Mouse (Mus musculus): ENCODE results near the gene Arsg. TPM values are rescaled to one million over a fixed set of nuclear protein-coding genes. Genes with fewer than 3 reads are reported as not detected.

Gene Arsg
- polyA plus RNA-seq, 1 experiment from 2014 or later = 4.1 TPM

- H3K36me3 ChIP-seq (ENCODE audit: control insufficient read depth, insufficient read depth, low read length) = peaks cover 10% of the 10 kb centered on the region; the same call in 1 of the 2 replicates
- H3K27ac ChIP-seq (ENCODE audit: low read length) = no peak overlapping the region
- no peaks in the 10 kb centered on the region for H3K9me3 ChIP-seq (replicated peaks; ENCODE audit: control insufficient read depth, low read length)
- no peak for ATAC-seq (ENCODE audit: insufficient read depth, low FRiP score)
- H3K27me3 ChIP-seq (ENCODE audit: control insufficient read depth, insufficient read depth, low read length) = no peaks in the 10 kb centered on the region
- no peak overlapping the region for H3K9ac ChIP-seq (ENCODE audit: low read length)
- WGBS = 73% methylated on average over 3 of the region's 3 CpGs
- peaks cover 21% of the 10 kb centered on the region for H3K4me1 ChIP-seq (ENCODE audit: control insufficient read depth, insufficient read depth, low read length)
- H3K4me2 ChIP-seq (ENCODE audit: low read depth, low read length) = no peak overlapping the region
- H3K4me3 ChIP-seq (replicated peaks; ENCODE audit: low read length) = no peak overlapping the region
Measured at GRCm38 (mm10) chr11:109578536-109578935, 105.4 kb downstream of the Arsg start.

GRCm38 (mm10) chr11:109579999-109580398 lies 106.8 kb downstream of the Arsg start:
- H3K9ac ChIP-seq (ENCODE audit: low read length) = no peak overlapping the region
- 89% methylated on average over 9 of the region's 9 CpGs for WGBS
- no peak overlapping the region for H3K4me2 ChIP-seq (ENCODE audit: low read depth, low read length)
- H3K27ac ChIP-seq (ENCODE audit: low read length) = no peak overlapping the region
- no peaks in the 10 kb centered on the region for H3K27me3 ChIP-seq (ENCODE audit: control insufficient read depth, insufficient read depth, low read length)
- H3K9me3 ChIP-seq (replicated peaks; ENCODE audit: control insufficient read depth, low read length) = no peaks in the 10 kb centered on the region
- ATAC-seq (ENCODE audit: insufficient read depth, low FRiP score) = no peak
- H3K4me1 ChIP-seq (ENCODE audit: control insufficient read depth, insufficient read depth, low read length) = peaks cover 11% of the 10 kb centered on the region; the same call in 1 of the 2 replicates
- H3K36me3 ChIP-seq (ENCODE audit: control insufficient read depth, insufficient read depth, low read length) = peaks cover 10% of the 10 kb centered on the region; the same call in 1 of the 2 replicates
- no peak overlapping the region for H3K4me3 ChIP-seq (replicated peaks; ENCODE audit: low read length)

GRCm38 (mm10) chr11:109583986-109584385 lies 110.8 kb downstream of the Arsg start:
- WGBS = 60% methylated on average over 14 of the region's 14 CpGs
- Histone ChIP-seq H3K27ac (ENCODE audit: low read length) (no peak overlapping the region), H3K9ac (ENCODE audit: low read length) (0 out of 2 replicates have a peak overlapping the region, but pooled peaks have one; percentile 29), H3K9me3 (replicated peaks; ENCODE audit: control insufficient read depth, low read length) (no peaks in the 10 kb centered on the region), H3K4me3 (replicated peaks; ENCODE audit: low read length) (no peak overlapping the region), H3K27me3 (ENCODE audit: control insufficient read depth, insufficient read depth, low read length) (no peaks in the 10 kb centered on the region), H3K4me2 (ENCODE audit: low read depth, low read length) (no peak overlapping the region), H3K4me1 (ENCODE audit: control insufficient read depth, insufficient read depth, low read length) (0 out of 2 replicates have a peak, but pooled peaks cover 8% of the 10 kb centered on the region), H3K36me3 (ENCODE audit: control insufficient read depth, insufficient read depth, low read length) (0 out of 2 replicates have a peak, but pooled peaks cover 5% of the 10 kb centered on the region)
- no peak for ATAC-seq (ENCODE audit: insufficient read depth, low FRiP score)

GRCm38 (mm10) chr11:109584843-109585713 lies 111.9 kb downstream of the Arsg start:
- Histone ChIP-seq H3K27ac (ENCODE audit: low read length) (no peak overlapping the region), H3K9ac (ENCODE audit: low read length) (no peak overlapping the region), H3K4me3 (replicated peaks; ENCODE audit: low read length) (no peak overlapping the region), H3K4me1 (ENCODE audit: control insufficient read depth, insufficient read depth, low read length) (0 out of 2 replicates have a peak, but pooled peaks cover 8% of the 10 kb centered on the region), H3K36me3 (ENCODE audit: control insufficient read depth, insufficient read depth, low read length) (0 out of 2 replicates have a peak, but pooled peaks cover 2% of the 10 kb centered on the region), H3K9me3 (replicated peaks; ENCODE audit: control insufficient read depth, low read length) (no peaks in the 10 kb centered on the region), H3K27me3 (ENCODE audit: control insufficient read depth, insufficient read depth, low read length) (no peaks in the 10 kb centered on the region), H3K4me2 (ENCODE audit: low read depth, low read length) (no peak overlapping the region)
- WGBS = 42% methylated on average over 11 of the region's 11 CpGs
- ATAC-seq (ENCODE audit: insufficient read depth, low FRiP score) = peak; percentile 45; the same call in 1 of the 2 replicates

GRCm38 (mm10) chr11:109586424-109586823 lies 113.2 kb downstream of the Arsg start:
- Histone ChIP-seq H3K4me1 (ENCODE audit: control insufficient read depth, insufficient read depth, low read length) (0 out of 2 replicates have a peak, but pooled peaks cover 8% of the 10 kb centered on the region), H3K9ac (ENCODE audit: low read length) (no peak overlapping the region), H3K36me3 (ENCODE audit: control insufficient read depth, insufficient read depth, low read length) (no peaks in the 10 kb centered on the region), H3K4me2 (ENCODE audit: low read depth, low read length) (no peak overlapping the region), H3K27me3 (ENCODE audit: control insufficient read depth, insufficient read depth, low read length) (no peaks in the 10 kb centered on the region), H3K9me3 (replicated peaks; ENCODE audit: control insufficient read depth, low read length) (no peaks in the 10 kb centered on the region), H3K4me3 (replicated peaks; ENCODE audit: low read length) (no peak overlapping the region), H3K27ac (ENCODE audit: low read length) (no peak overlapping the region)
- WGBS = 56% methylated on average over 2 of the region's 2 CpGs
- ATAC-seq (ENCODE audit: insufficient read depth, low FRiP score) = no peak

GRCm38 (mm10) chr11:109587019-109587418 lies 113.8 kb downstream of the Arsg start:
- H3K9ac ChIP-seq (ENCODE audit: low read length) = no peak overlapping the region
- H3K36me3 ChIP-seq (ENCODE audit: control insufficient read depth, insufficient read depth, low read length) = no peaks in the 10 kb centered on the region
- ATAC-seq (ENCODE audit: insufficient read depth, low FRiP score) = 0 out of 2 replicates have a peak, but pooled peaks have one; percentile 8
- no peaks in the 10 kb centered on the region for H3K9me3 ChIP-seq (replicated peaks; ENCODE audit: control insufficient read depth, low read length)
- peak overlapping the region; percentile 75 for H3K27ac ChIP-seq (ENCODE audit: low read length)
- H3K27me3 ChIP-seq (ENCODE audit: control insufficient read depth, insufficient read depth, low read length) = no peaks in the 10 kb centered on the region
- H3K4me1 ChIP-seq (ENCODE audit: control insufficient read depth, insufficient read depth, low read length) = 0 out of 2 replicates have a peak, but pooled peaks cover 8% of the 10 kb centered on the region
- no peak overlapping the region for H3K4me2 ChIP-seq (ENCODE audit: low read depth, low read length)
- WGBS = 40% methylated on average over 13 of the region's 13 CpGs
- no peak overlapping the region for H3K4me3 ChIP-seq (replicated peaks; ENCODE audit: low read length)

- Histone ChIP-seq H3K4me1 (ENCODE audit: control insufficient read depth, insufficient read depth, low read length) (0 out of 2 replicates have a peak, but pooled peaks cover 8% of the 10 kb centered on the region), H3K9me3 (replicated peaks; ENCODE audit: control insufficient read depth, low read length) (no peaks in the 10 kb centered on the region), H3K27me3 (ENCODE audit: control insufficient read depth, insufficient read depth, low read length) (no peaks in the 10 kb centered on the region), H3K27ac (ENCODE audit: low read length) (peak overlapping the region; percentile 75), H3K4me3 (replicated peaks; ENCODE audit: low read length) (no peak overlapping the region), H3K4me2 (ENCODE audit: low read depth, low read length) (0 out of 2 replicates have a peak overlapping the region, but pooled peaks have one; percentile 5), H3K9ac (ENCODE audit: low read length) (peak overlapping the region; percentile 22; the same call in 1 of the 2 replicates), H3K36me3 (ENCODE audit: control insufficient read depth, insufficient read depth, low read length) (no peaks in the 10 kb centered on the region)
- ATAC-seq (ENCODE audit: insufficient read depth, low FRiP score) = peak; percentile 88
- WGBS = 47% methylated on average over 15 of the region's 15 CpGs
Measured at GRCm38 (mm10) chr11:109587638-109588374, 114.6 kb downstream of the Arsg start.

- H3K4me2 ChIP-seq (ENCODE audit: low read depth, low read length) = no peak overlapping the region
- no peaks in the 10 kb centered on the region for H3K27me3 ChIP-seq (ENCODE audit: control insufficient read depth, insufficient read depth, low read length)
- no peak overlapping the region for H3K27ac ChIP-seq (ENCODE audit: low read length)
- no peak overlapping the region for H3K4me3 ChIP-seq (replicated peaks; ENCODE audit: low read length)
- 74% methylated on average over 8 of the region's 8 CpGs for WGBS
- ATAC-seq (ENCODE audit: insufficient read depth, low FRiP score) = no peak
- peaks cover 15% of the 10 kb centered on the region for H3K4me1 ChIP-seq (ENCODE audit: control insufficient read depth, insufficient read depth, low read length)
- H3K36me3 ChIP-seq (ENCODE audit: control insufficient read depth, insufficient read depth, low read length) = 0 out of 2 replicates have a peak, but pooled peaks cover under 1% of the 10 kb centered on the region
- no peak overlapping the region for H3K9ac ChIP-seq (ENCODE audit: low read length)
- H3K9me3 ChIP-seq (replicated peaks; ENCODE audit: control insufficient read depth, low read length) = no peaks in the 10 kb centered on the region
Measured at GRCm38 (mm10) chr11:109590012-109590411, 116.8 kb downstream of the Arsg start.
